Mouse (Mus musculus): ENCODE results near the gene Palm2. TPM values are rescaled to one million over a fixed set of nuclear protein-coding genes. Genes with fewer than 3 reads are reported as not detected.

Gene Palm2
- polyA plus RNA-seq, 1 experiment from 2014 or later = 2.6 TPM

- H3K9me3 ChIP-seq = no peaks in the 10 kb centered on the region
- H3K36me3 ChIP-seq = no peaks in the 10 kb centered on the region
- no peak overlapping the region for H3K4me3 ChIP-seq
- 7% methylated on average over 4 of the region's 4 CpGs for WGBS
- no peak overlapping the region for H3K9ac ChIP-seq
- H3K27me3 ChIP-seq (replicated peaks) = no peaks in the 10 kb centered on the region
- no peak overlapping the region for H3K27ac ChIP-seq
- ATAC-seq (ENCODE audit: low FRiP score, low read depth) = peak; percentile 61; the same call in 1 of the 2 replicates
- 0 out of 2 replicates have a peak overlapping the region, but pooled peaks have one; percentile 5 for H3K4me2 ChIP-seq (replicated peaks)
- H3K4me1 ChIP-seq = peaks cover 12% of the 10 kb centered on the region; the same call in 1 of the 2 replicates
These were observed 226.4 kb downstream of the Palm2 start for GRCm38 (mm10) chr4:57660470-57660869.

- H3K4me3 ChIP-seq = no peak overlapping the region
- H3K36me3 ChIP-seq = no peaks in the 10 kb centered on the region
- ATAC-seq (ENCODE audit: low FRiP score, low read depth) = no peak
- H3K9ac ChIP-seq = no peak overlapping the region
- 70% methylated on average over 3 of the region's 3 CpGs for WGBS
- no peaks in the 10 kb centered on the region for H3K27me3 ChIP-seq (replicated peaks)
- H3K4me2 ChIP-seq (replicated peaks) = no peak overlapping the region
- H3K4me1 ChIP-seq = no peaks in the 10 kb centered on the region
- no peaks in the 10 kb centered on the region for H3K9me3 ChIP-seq
- H3K27ac ChIP-seq = no peak overlapping the region
These were observed 232.1 kb downstream of the Palm2 start for GRCm38 (mm10) chr4:57666101-57666500.

GRCm38 (mm10) chr4:57670813-57671469, 236.9 kb downstream of the Palm2 start:
- no peak overlapping the region for H3K27ac ChIP-seq
- H3K36me3 ChIP-seq = no peaks in the 10 kb centered on the region
- no peaks in the 10 kb centered on the region for H3K27me3 ChIP-seq (replicated peaks)
- ATAC-seq (ENCODE audit: low FRiP score, low read depth) = no peak
- no peak overlapping the region for H3K9ac ChIP-seq
- H3K4me2 ChIP-seq (replicated peaks) = no peak overlapping the region
- 74% methylated on average over 7 of the region's 7 CpGs for WGBS
- peaks cover 10% of the 10 kb centered on the region for H3K4me1 ChIP-seq
- no peaks in the 10 kb centered on the region for H3K9me3 ChIP-seq
- no peak overlapping the region for H3K4me3 ChIP-seq

GRCm38 (mm10) chr4:57672541-57672940, 238.5 kb downstream of the Palm2 start:
- no peak for ATAC-seq (ENCODE audit: low FRiP score, low read depth)
- H3K4me2 ChIP-seq (replicated peaks) = no peak overlapping the region
- H3K27me3 ChIP-seq (replicated peaks) = no peaks in the 10 kb centered on the region
- no peaks in the 10 kb centered on the region for H3K36me3 ChIP-seq
- H3K4me1 ChIP-seq = peaks cover 10% of the 10 kb centered on the region
- no peak overlapping the region for H3K27ac ChIP-seq
- no peak overlapping the region for H3K4me3 ChIP-seq
- WGBS = 82% methylated on average over 4 of the region's 4 CpGs
- H3K9ac ChIP-seq = no peak overlapping the region
- no peaks in the 10 kb centered on the region for H3K9me3 ChIP-seq

GRCm38 (mm10) chr4:57672996-57673906, 239.2 kb downstream of the Palm2 start:
- H3K4me3 ChIP-seq = no peak overlapping the region
- H3K4me1 ChIP-seq = peaks cover 10% of the 10 kb centered on the region
- peak overlapping the region; percentile 53 for H3K4me2 ChIP-seq (replicated peaks)
- no peaks in the 10 kb centered on the region for H3K9me3 ChIP-seq
- H3K36me3 ChIP-seq = no peaks in the 10 kb centered on the region
- H3K27ac ChIP-seq = no peak overlapping the region
- peak; percentile 63 for ATAC-seq (ENCODE audit: low FRiP score, low read depth)
- H3K9ac ChIP-seq = peak overlapping the region; percentile 27; the same call in 1 of the 2 replicates
- H3K27me3 ChIP-seq (replicated peaks) = no peaks in the 10 kb centered on the region
- WGBS = 15% methylated on average over 12 of the region's 12 CpGs

GRCm38 (mm10) chr4:57674351-57674750, 240.3 kb downstream of the Palm2 start:
- Histone ChIP-seq H3K27ac (no peak overlapping the region), H3K4me2 (replicated peaks) (no peak overlapping the region)
- WGBS = 80% methylated on average over 7 of the region's 7 CpGs

GRCm38 (mm10) chr4:57675387-57675786, 241.3 kb downstream of the Palm2 start:
- Histone ChIP-seq H3K4me2 (replicated peaks) (peak overlapping the region; percentile 54), H3K4me1 (peaks cover 16% of the 10 kb centered on the region), H3K36me3 (no peaks in the 10 kb centered on the region), H3K4me3 (no peak overlapping the region; the same call in 1 of the 2 replicates), H3K27ac (0 out of 2 replicates have a peak overlapping the region, but pooled peaks have one; percentile 4), H3K27me3 (replicated peaks) (no peaks in the 10 kb centered on the region), H3K9ac (0 out of 2 replicates have a peak overlapping the region, but pooled peaks have one; percentile 35), H3K9me3 (no peaks in the 10 kb centered on the region)
- 3% methylated on average over 13 of the region's 13 CpGs for WGBS
- no peak for ATAC-seq (ENCODE audit: low FRiP score, low read depth)

More at GRCm38 (mm10) chr4:57674351-57674750, 240.3 kb downstream of the Palm2 start:
- H3K4me1 ChIP-seq = peaks cover 10% of the 10 kb centered on the region
- no peak overlapping the region for H3K4me3 ChIP-seq
- ATAC-seq (ENCODE audit: low FRiP score, low read depth) = no peak
- H3K27me3 ChIP-seq (replicated peaks) = no peaks in the 10 kb centered on the region
- no peaks in the 10 kb centered on the region for H3K9me3 ChIP-seq
- no peaks in the 10 kb centered on the region for H3K36me3 ChIP-seq
- no peak overlapping the region for H3K9ac ChIP-seq

GRCm38 (mm10) chr4:57677916-57678315, 243.9 kb downstream of the Palm2 start:
- H3K4me3 ChIP-seq = no peak overlapping the region
- no peak for ATAC-seq (ENCODE audit: low FRiP score, low read depth)
- H3K9ac ChIP-seq = no peak overlapping the region
- H3K27ac ChIP-seq = no peak overlapping the region
- no peak overlapping the region for H3K4me2 ChIP-seq (replicated peaks)
- 86% methylated on average over 12 of the region's 12 CpGs for WGBS
- no peaks in the 10 kb centered on the region for H3K9me3 ChIP-seq
- peaks cover 16% of the 10 kb centered on the region for H3K4me1 ChIP-seq
- no peaks in the 10 kb centered on the region for H3K27me3 ChIP-seq (replicated peaks)
- H3K36me3 ChIP-seq = no peaks in the 10 kb centered on the region

- H3K4me2 ChIP-seq (replicated peaks) = no peak overlapping the region
- H3K9me3 ChIP-seq = no peaks in the 10 kb centered on the region
- 80% methylated on average over 9 of the region's 9 CpGs for WGBS
- H3K4me1 ChIP-seq = peaks cover 10% of the 10 kb centered on the region
- H3K27ac ChIP-seq = no peak overlapping the region
- H3K27me3 ChIP-seq (replicated peaks) = no peaks in the 10 kb centered on the region
- ATAC-seq (ENCODE audit: low FRiP score, low read depth) = no peak
- no peaks in the 10 kb centered on the region for H3K36me3 ChIP-seq
- H3K4me3 ChIP-seq = no peak overlapping the region
- no peak overlapping the region for H3K9ac ChIP-seq
These were observed 245.0 kb downstream of the Palm2 start for GRCm38 (mm10) chr4:57678991-57679457.

- WGBS = 40% methylated on average over 12 of the region's 12 CpGs
- H3K4me3 ChIP-seq = no peak overlapping the region
- H3K36me3 ChIP-seq = no peaks in the 10 kb centered on the region
- no peak overlapping the region for H3K4me2 ChIP-seq (replicated peaks)
- peaks cover 8% of the 10 kb centered on the region for H3K4me1 ChIP-seq
- H3K27me3 ChIP-seq (replicated peaks) = no peaks in the 10 kb centered on the region
- H3K27ac ChIP-seq = no peak overlapping the region
- no peak for ATAC-seq (ENCODE audit: low FRiP score, low read depth)
- H3K9ac ChIP-seq = no peak overlapping the region
- H3K9me3 ChIP-seq = no peaks in the 10 kb centered on the region
These were observed 246.1 kb downstream of the Palm2 start for GRCm38 (mm10) chr4:57680186-57680585.

GRCm38 (mm10) chr4:57681511-57681910, 247.5 kb downstream of the Palm2 start:
- WGBS = 58% methylated on average over 12 of the region's 12 CpGs
- 0 out of 2 replicates have a peak, but pooled peaks have one; percentile 34 for ATAC-seq (ENCODE audit: low FRiP score, low read depth)
- H3K9ac ChIP-seq = no peak overlapping the region

GRCm38 (mm10) chr4:57682341-57682740, 248.3 kb downstream of the Palm2 start:
- Histone ChIP-seq H3K9ac (no peak overlapping the region), H3K9me3 (no peaks in the 10 kb centered on the region), H3K4me2 (replicated peaks) (no peak overlapping the region), H3K4me1 (peaks cover 5% of the 10 kb centered on the region; the same call in 1 of the 2 replicates), H3K27me3 (replicated peaks) (no peaks in the 10 kb centered on the region), H3K4me3 (no peak overlapping the region), H3K36me3 (no peaks in the 10 kb centered on the region), H3K27ac (no peak overlapping the region)
- ATAC-seq (ENCODE audit: low FRiP score, low read depth) = no peak
- 95% methylated on average over 2 of the region's 2 CpGs for WGBS

More at GRCm38 (mm10) chr4:57681511-57681910, 247.5 kb downstream of the Palm2 start:
- Histone ChIP-seq H3K27me3 (replicated peaks) (no peaks in the 10 kb centered on the region), H3K4me1 (peaks cover 5% of the 10 kb centered on the region; the same call in 1 of the 2 replicates), H3K4me2 (replicated peaks) (no peak overlapping the region), H3K36me3 (no peaks in the 10 kb centered on the region), H3K9me3 (no peaks in the 10 kb centered on the region), H3K4me3 (no peak overlapping the region), H3K27ac (no peak overlapping the region)

All from neural tube, embryonic 12.5 days (tissue).